7 mouse cellular contexts compared by ENCODE assay signal in genomic region chr14:18564999-18565398, GRCm38 (mm10).
DNase-seq lines count a peak whose midpoint lies in the region; ATAC-seq lines count a peak whose summit lies in the region.
"Not testable (repeated sequence)": the region's sequence is repeated elsewhere in the genome, so short reads cannot be mapped to it uniquely, and the experiment has no call there.

No protein-coding gene starts in this region.

- 31% methylated on average over 8 of the region's 8 CpGs for WGBS in heart, embryonic 12.5 days
- 48% methylated on average over 8 of the region's 8 CpGs for WGBS in intestine, embryonic 14.5 days
- WGBS in limb, embryonic 11.5 days: 89% methylated on average over 8 of the region's 8 CpGs

- peak overlapping the region; percentile 23; the same call in 1 of the 2 replicates for H3K27ac ChIP-seq in heart, embryonic 12.5 days (ENCODE audit: poor library complexity, severe bottlenecking)
- not testable (repeated sequence) for H3K27ac ChIP-seq in intestine, embryonic 14.5 days (ENCODE audit: low read depth); limb, embryonic 11.5 days (replicated peaks; ENCODE audit: low read depth, low read length)

- DNase-seq in 3T3-L1 (ENCODE audit: low read depth, low spot score) (peak; percentile 9), MN1 (ENCODE audit: low spot score) (peak; percentile 35)
- DNase-seq in intestine, embryonic 14.5 days (ENCODE audit: low spot score): not testable (repeated sequence)
- DNase-seq in limb, embryonic 11.5 days (ENCODE audit: low spot score): peak; percentile 10
- DNase-seq in urinary bladder, adult 18-20 months (ENCODE audit: low spot score in 2 of 2): peak; percentile 45 to 77
- peak; percentile 52 to 72 for DNase-seq in urinary bladder, postnatal 36 days (ENCODE audit: low spot score in 2 of 2)

- H3K27me3 ChIP-seq in heart, embryonic 12.5 days (replicated peaks); intestine, embryonic 14.5 days (replicated peaks; ENCODE audit: control insufficient read depth, insufficient read depth, low read length); limb, embryonic 11.5 days (ENCODE audit: control insufficient read depth, insufficient read depth, low read length): not testable (repeated sequence)

- not testable (repeated sequence) for H3K36me3 ChIP-seq in heart, embryonic 12.5 days; intestine, embryonic 14.5 days (ENCODE audit: control insufficient read depth, insufficient read depth, low read length); limb, embryonic 11.5 days (ENCODE audit: control insufficient read depth, insufficient read depth, low read length)

- H3K4me2 ChIP-seq in heart, embryonic 12.5 days; intestine, embryonic 14.5 days (ENCODE audit: low read length); limb, embryonic 11.5 days (ENCODE audit: low read depth, severe bottlenecking): not testable (repeated sequence)

- not testable (repeated sequence) for H3K9me3 ChIP-seq in heart, embryonic 12.5 days (replicated peaks); intestine, embryonic 14.5 days (ENCODE audit: control insufficient read depth, low read length); limb, embryonic 11.5 days (ENCODE audit: control insufficient read depth, low read length)

- H3K9ac ChIP-seq in heart, embryonic 12.5 days; intestine, embryonic 14.5 days (ENCODE audit: low read length); limb, embryonic 11.5 days (ENCODE audit: low read length): not testable (repeated sequence)

- H3K4me1 ChIP-seq in heart, embryonic 12.5 days (replicated peaks); intestine, embryonic 14.5 days (replicated peaks; ENCODE audit: control insufficient read depth, insufficient read depth, low read length); limb, embryonic 11.5 days (ENCODE audit: control insufficient read depth, insufficient read depth, low read length): not testable (repeated sequence)

- not testable (repeated sequence) for ATAC-seq in heart, embryonic 12.5 days (ENCODE audit: insufficient number of reproducible peaks, low FRiP score); limb, embryonic 11.5 days (ENCODE audit: insufficient number of reproducible peaks, low FRiP score, low TSS enrichment, low read depth)
- ATAC-seq in intestine, embryonic 14.5 days (replicated peaks; ENCODE audit: low FRiP score, low TSS enrichment, low read depth): peak; percentile 71; the same call in 1 of the 2 replicates

- not testable (repeated sequence) for H3K4me3 ChIP-seq in heart, embryonic 12.5 days; intestine, embryonic 14.5 days (ENCODE audit: low read depth, low read length); limb, embryonic 11.5 days (ENCODE audit: low read depth, low read length)
